Mouse (Mus musculus) small intestine, adult 2 months (tissue): ENCODE results near the gene Thrap3. TPM values are rescaled to one million over a fixed set of nuclear protein-coding genes. Genes with fewer than 3 reads are reported as not detected.
"Not testable (repeated sequence)": the region's sequence is repeated elsewhere in the genome, so short reads cannot be mapped to it uniquely, and the experiment has no call there.

Experiments
- H3K27ac ChIP-seq: fragments of 200-500 bp; 2 replicates; pipeline ENCODE4 v1.5.1; 2012; ENCODE audit warnings: low read depth, low read length, control low read depth, inconsistent platforms; ENCODE audit not compliant: insufficient read depth
- H3K27me3 ChIP-seq: fragments of 200-500 bp; 2 replicates; pipeline ENCODE4 v1.6.1; 2012; ENCODE audit warnings: mild to moderate bottlenecking, moderate library complexity, low read length, inconsistent platforms; ENCODE audit not compliant: control insufficient read depth, insufficient read depth
- H3K36me3 ChIP-seq: fragments of 200-500 bp; 2 replicates; pipeline ENCODE4 v1.6.1; 2012; ENCODE audit warnings: mild to moderate bottlenecking, low read length, control low read depth, inconsistent platforms; ENCODE audit not compliant: control insufficient read depth, insufficient read depth
- H3K4me1 ChIP-seq: fragments of 200-500 bp; 2 replicates; pipeline ENCODE4 v1.6.1; 2012; ENCODE audit warnings: low read length, inconsistent platforms, mixed read lengths; ENCODE audit not compliant: control insufficient read depth, insufficient read depth, insufficient read length
- H3K4me3 ChIP-seq: fragments of 200-500 bp; 2 replicates; pipeline ENCODE4 v1.5.1; 2012; ENCODE audit warnings: low read depth, mild to moderate bottlenecking, control low read depth, inconsistent platforms, low read length, moderate library complexity
- CTCF ChIP-seq: fragments of 200-500 bp; IDR thresholded peaks from 2 replicates; pipeline ENCODE4 v1.5.1; 2012; ENCODE audit warnings: low read depth, mild to moderate bottlenecking, control low read depth, inconsistent platforms, low read length, moderate library complexity, mixed read lengths; ENCODE audit not compliant: insufficient replicate concordance, insufficient read length; ENCODE audit errors: extremely low read depth
- POLR2A ChIP-seq: fragments of 200-500 bp; IDR thresholded peaks from 2 replicates; pipeline ENCODE4 v1.6.1; 2012; ENCODE audit warnings: low read depth, mild to moderate bottlenecking, control low read depth, inconsistent platforms, low read length, moderate library complexity
- WGBS: fragments of 180-500 bp; shearing (Covaris S2); methylation state at CpG from one replicate; pipeline ENCODE4 v1.1.7; 2018; 5-methylcytosine and 5-hydroxymethylcytosine counted together
- polyA plus RNA-seq: library from polyadenylated mRNA; depleted of rRNA; stranded (reverse); fragments of >200 nt; gene quantifications from 2 replicates; pipeline ENCODE4 v1.2.3, GENCODE M21; 2012

Gene Thrap3
- polyA plus RNA-seq, 1 experiment, result 22.1 TPM

- WGBS, result 47% methylated on average over 7 of the region's 7 CpGs
- no peak overlapping the region for H3K4me3 ChIP-seq
- H3K27me3 ChIP-seq, result no peaks in the 10 kb centered on the region
- peaks cover 9% of the 10 kb centered on the region for H3K4me1 ChIP-seq
- TF ChIP-seq CTCF (no peak), POLR2A (no peak)
- peak overlapping the region; percentile 3; the same call in 1 of the 2 replicates for H3K27ac ChIP-seq
- H3K36me3 ChIP-seq, result peaks cover 24% of the 10 kb centered on the region
These were observed 27.3 kb upstream of the Thrap3 start for GRCm38 (mm10) chr4:126229900-126230299.

DNA sequence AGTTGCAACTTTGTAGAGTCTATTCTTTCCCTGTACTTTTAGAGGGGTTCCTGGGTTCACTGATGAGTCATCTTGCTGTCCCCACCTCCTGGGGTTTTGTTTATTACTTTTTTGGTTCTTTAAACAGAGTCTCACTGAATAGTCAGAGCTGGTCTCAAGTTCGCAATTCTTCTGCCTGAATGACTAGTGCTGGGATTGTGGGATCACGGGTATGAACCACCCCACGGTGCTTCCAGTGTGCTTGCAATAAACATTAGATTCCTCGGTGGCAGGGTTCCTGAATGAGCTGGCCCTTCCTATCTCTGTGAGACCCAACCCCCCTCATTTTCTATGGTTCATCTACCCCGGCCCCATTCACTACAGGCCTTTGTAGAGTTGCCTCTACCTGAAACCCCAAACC is 25.6 kb upstream of the Thrap3 start:
- Histone ChIP-seq H3K4me3 (no peak overlapping the region), H3K27me3 (no peaks in the 10 kb centered on the region), H3K27ac (peak overlapping the region; percentile 34; the same call in 1 of the 2 replicates), H3K4me1 (peaks cover 9% of the 10 kb centered on the region), H3K36me3 (peaks cover 10% of the 10 kb centered on the region)
- WGBS, result 59% methylated on average over 5 of the region's 5 CpGs
- TF ChIP-seq CTCF, result no peak
- TF ChIP-seq POLR2A, result no peak

- Histone ChIP-seq H3K4me1 (peaks cover 9% of the 10 kb centered on the region), H3K27me3 (no peaks in the 10 kb centered on the region), H3K36me3 (peaks cover 2% of the 10 kb centered on the region; the same call in 1 of the 2 replicates), H3K27ac (peak overlapping the region; percentile 34), H3K4me3 (peak overlapping the region; percentile 56)
- 4% methylated on average over 18 of the region's 18 CpGs for WGBS
- 0 out of 2 replicates have a peak, but pooled peaks have one; percentile 30 for TF ChIP-seq POLR2A
- peak; percentile 98; the same call in 1 of the 2 replicates for TF ChIP-seq CTCF
These were observed 24.7 kb upstream of the Thrap3 start for GRCm38 (mm10) chr4:126227077-126227761.

- Histone ChIP-seq H3K4me1 (peaks cover 9% of the 10 kb centered on the region), H3K4me3 (no peak overlapping the region), H3K27me3 (no peaks in the 10 kb centered on the region), H3K36me3 (0 out of 2 replicates have a peak, but pooled peaks cover under 1% of the 10 kb centered on the region), H3K27ac (no peak overlapping the region)
- 51% methylated on average over 12 of the region's 12 CpGs for WGBS
- TF ChIP-seq POLR2A, result no peak
These were observed 24.1 kb upstream of the Thrap3 start for GRCm38 (mm10) chr4:126226640-126227039.

GRCm38 (mm10) chr4:126222631-126223030 is 20.1 kb upstream of the Thrap3 start:
- Histone ChIP-seq H3K27me3 (no peaks in the 10 kb centered on the region), H3K4me1 (peaks cover 2% of the 10 kb centered on the region; the same call in 1 of the 2 replicates), H3K36me3 (no peaks in the 10 kb centered on the region), H3K4me3 (no peak overlapping the region), H3K27ac (no peak overlapping the region)
- 71% methylated on average over 11 of the region's 11 CpGs for WGBS
- no peak for TF ChIP-seq CTCF

- no peak overlapping the region for H3K4me3 ChIP-seq
- H3K27me3 ChIP-seq, result no peaks in the 10 kb centered on the region
- no peaks in the 10 kb centered on the region for H3K36me3 ChIP-seq
- no peak overlapping the region for H3K27ac ChIP-seq
- 89% methylated on average over 10 of the region's 10 CpGs for WGBS
- H3K4me1 ChIP-seq, result no peaks in the 10 kb centered on the region
- no peak for TF ChIP-seq POLR2A
These were observed 17.5 kb upstream of the Thrap3 start for GRCm38 (mm10) chr4:126220045-126220444.

DNA sequence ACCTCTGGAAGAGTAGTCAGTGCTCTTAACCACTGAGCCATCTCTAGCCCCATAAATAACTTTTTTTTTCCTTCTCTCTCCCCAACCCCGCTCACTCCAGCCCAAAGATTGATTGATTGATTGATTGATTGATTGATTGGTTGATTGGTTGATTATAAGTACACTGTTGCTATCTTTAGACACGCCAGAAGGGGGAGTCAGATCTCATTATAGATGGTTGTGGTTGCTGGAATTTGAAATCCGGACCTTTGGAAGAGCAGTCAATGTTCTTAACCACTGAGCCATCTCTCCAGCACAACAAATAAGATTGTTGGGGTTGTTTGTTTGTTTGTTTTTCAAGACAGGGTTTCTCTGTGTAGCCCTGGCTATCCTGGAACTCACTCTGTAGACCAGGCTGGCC is 17.0 kb upstream of the Thrap3 start:
- H3K27ac ChIP-seq, H3K27me3 ChIP-seq, H3K36me3 ChIP-seq, H3K4me3 ChIP-seq, H3K4me1 ChIP-seq: not testable (repeated sequence)
- WGBS, result 59% methylated on average over 3 of the region's 3 CpGs

GRCm38 (mm10) chr4:126217771-126218170 is 15.2 kb upstream of the Thrap3 start:
- TF ChIP-seq POLR2A (no peak), CTCF (no peak)
- WGBS, result 38% methylated on average over 6 of the region's 6 CpGs
- H3K4me3 ChIP-seq, result no peak overlapping the region
- no peaks in the 10 kb centered on the region for H3K4me1 ChIP-seq
- no peaks in the 10 kb centered on the region for H3K27me3 ChIP-seq
- H3K36me3 ChIP-seq, result no peaks in the 10 kb centered on the region
- no peak overlapping the region for H3K27ac ChIP-seq
